Mouse (Mus musculus) kidney, postnatal 4 days (tissue): ENCODE data around the gene Cbl.
A peak's percentile ranks its signal among the peaks of the same experiment; 100 is the strongest.

Experiments
- DNase-seq, 2 experiments: peaks; one replicate each; pipeline ENCODE4 v3.0.0; 2021; ENCODE audit warnings: mixed read lengths in 2 of 2

The Cbl gene

DNA sequence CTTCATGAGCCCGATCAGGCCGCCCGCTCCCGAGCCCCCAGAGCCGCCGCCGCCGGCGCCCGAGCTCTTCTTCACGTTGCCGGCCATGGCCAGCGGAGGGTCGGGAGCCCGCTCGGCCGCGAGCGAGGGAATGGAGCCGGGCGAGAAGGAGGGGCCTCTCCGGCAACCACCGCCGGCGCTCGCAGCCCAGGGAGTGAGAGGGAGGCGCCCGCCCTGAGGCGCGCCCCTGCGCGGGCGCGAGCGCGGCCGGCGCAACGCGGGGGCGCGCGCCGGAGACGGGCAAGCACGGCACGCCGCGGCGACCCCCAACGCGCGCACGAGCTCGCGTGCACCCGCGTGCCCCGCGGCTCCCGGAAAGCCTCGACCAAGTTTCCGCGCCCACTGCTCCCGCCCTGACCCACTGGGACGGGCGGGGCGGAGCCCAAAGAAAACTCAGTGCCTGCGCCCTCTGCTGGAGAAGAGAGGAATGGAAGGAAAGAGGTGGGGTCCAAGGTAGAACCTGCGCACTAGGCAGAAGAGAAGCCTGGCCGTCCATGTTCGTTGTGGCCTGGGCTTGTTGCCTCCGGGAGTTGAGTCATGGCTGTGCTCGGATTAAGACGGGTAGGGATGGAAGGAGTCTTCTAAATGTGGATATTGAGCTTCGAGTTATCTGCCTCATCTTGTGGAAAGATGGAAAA lies at the start of gene Cbl:
TSS of gene Cbl (minus strand) at position 248 of the 677 bp plus-strand sequence.
- peak; percentile 98 to 99 for DNase-seq

DNA sequence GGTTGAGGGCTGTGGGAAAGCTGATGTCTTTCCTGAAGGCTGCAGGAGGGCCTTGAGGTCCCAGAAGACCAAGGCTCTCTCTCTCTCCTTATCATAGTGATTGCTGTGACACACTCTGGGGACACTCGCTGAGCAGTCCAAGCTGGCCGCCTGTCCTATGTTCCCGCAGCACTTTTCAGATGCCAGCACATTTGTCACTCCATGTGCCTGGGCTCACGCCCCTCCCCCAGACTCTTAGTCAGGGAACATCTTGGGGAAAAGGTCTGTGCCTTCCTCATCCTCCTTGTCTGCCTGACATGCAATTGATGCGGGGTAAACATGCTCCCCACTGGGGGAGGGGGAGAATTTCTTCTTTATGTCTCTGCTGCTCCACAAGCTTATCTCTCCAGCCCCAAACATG lies 49.3 kb upstream of the Cbl start:
- peak in 1 of 2 experiments; percentile 12 for DNase-seq

DNA sequence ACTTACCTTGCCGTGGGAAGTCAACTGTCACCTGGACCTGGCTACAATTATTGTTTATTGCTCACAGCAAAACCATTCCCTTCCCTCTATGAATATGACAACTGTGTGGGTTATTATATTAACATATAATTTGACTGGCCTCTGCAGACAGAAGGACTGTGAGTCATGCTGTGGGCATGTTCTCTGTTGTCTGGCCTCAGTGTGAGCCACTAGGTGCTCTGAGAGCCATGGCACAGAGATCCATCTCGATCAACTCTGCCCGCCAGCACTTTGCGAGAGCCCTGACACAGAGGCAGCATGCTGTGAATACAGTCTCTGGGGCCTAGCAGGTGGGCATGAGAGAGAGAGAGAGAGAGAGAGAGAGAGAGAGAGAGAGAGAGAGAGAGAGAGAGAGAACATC lies 36.1 kb upstream of the Cbl start:
- no peak for DNase-seq

DNA sequence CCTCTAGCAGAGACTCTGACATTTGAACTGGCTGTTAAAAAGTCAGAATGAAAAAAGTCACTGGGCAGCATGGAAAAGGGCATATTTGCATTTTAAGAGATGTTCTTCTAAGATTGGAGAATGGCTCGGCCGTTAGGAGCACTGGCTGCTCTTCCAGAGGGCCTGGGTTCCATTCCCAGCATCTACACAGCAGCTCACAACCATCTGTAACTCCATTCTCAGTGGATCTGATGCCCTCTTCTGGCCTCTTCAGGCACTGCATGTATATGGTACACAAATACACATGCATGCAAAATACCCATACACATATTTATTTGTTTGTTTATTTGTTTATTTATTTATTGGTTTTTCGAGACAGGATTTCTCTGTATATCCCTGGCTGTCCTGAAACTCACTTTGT lies 35.2 kb upstream of the Cbl start:
- peak; percentile 49 to 51 for DNase-seq

DNA sequence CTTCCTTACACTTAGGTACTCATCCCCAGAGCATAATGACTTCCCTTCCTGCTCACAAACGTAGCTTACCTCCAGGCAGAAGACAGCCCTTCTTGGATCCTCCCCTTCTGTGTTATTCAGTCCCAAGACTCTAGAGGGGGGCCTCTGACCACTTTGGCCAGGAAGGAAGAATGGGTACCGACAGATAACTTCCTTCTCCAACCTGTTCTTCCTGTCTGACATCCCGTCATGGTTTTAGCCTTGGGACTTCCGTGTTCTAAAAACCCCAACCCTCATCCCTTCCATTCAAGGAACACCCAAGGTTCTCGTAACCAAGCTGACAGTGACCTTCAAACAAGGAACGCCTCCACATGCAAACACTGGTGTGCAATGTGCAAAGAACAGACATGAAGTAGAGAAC lies 34.6 kb upstream of the Cbl start, which contains the start of gene Nlrx1:
TSS of gene Nlrx1 (minus strand) at position 168 of the 400 bp plus-strand sequence.
- peak in 1 of 2 experiments; percentile 30 for DNase-seq

DNA sequence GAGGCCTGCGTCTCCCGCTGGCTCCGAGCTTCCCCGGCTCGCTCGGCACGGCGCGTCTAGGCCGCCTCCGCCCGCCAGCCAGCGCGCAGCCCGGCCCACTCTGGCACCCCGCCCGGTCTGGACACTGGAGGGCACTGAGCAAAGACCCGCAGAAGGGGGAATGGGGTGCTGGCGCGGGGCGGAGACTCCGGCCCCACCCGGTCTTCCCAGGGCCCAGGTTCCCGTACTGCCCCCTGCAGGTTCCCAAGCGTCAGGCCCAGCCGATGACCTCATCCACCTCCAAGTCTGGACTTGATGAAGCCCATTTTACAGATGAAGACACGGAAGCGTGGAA lies 34.1 kb upstream of the Cbl start:
- DNase-seq, result peak; percentile 94 to 96

DNA sequence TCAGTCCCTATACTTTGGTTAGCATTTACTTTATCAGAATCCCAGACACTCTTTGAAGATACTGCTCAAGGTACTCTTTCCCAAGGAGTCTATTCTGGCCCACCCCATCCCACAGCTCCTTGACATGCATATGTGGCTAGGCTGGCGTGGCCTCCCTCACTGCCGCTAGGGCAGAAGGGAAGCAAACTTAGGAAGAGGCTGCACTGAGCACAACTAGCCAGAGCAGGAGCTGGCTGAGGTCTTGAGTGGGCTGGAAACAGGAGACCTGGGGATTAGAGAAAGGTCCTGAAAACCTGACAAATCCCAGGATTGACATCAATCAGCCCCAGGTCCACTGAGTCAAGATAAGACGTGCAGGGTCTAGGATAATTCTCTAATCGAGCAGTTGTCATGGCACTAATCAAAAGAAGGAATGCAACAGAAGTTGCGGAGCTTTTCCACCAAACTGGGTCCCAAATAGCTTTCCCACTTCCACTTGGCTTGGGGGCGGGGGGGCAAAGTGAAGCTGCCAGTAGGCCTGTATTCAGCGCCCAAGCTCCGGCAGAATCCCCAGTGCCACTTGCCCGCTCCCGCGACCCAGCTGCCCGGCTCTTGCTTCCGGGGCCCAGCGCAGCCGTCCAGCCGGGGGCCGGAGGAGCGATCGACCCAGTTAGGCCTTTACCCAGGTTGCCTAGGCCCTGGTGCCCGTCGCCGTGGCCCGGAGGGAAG lies 33.6 kb upstream of the Cbl start:
- peak; percentile 58 to 68 for DNase-seq

DNA sequence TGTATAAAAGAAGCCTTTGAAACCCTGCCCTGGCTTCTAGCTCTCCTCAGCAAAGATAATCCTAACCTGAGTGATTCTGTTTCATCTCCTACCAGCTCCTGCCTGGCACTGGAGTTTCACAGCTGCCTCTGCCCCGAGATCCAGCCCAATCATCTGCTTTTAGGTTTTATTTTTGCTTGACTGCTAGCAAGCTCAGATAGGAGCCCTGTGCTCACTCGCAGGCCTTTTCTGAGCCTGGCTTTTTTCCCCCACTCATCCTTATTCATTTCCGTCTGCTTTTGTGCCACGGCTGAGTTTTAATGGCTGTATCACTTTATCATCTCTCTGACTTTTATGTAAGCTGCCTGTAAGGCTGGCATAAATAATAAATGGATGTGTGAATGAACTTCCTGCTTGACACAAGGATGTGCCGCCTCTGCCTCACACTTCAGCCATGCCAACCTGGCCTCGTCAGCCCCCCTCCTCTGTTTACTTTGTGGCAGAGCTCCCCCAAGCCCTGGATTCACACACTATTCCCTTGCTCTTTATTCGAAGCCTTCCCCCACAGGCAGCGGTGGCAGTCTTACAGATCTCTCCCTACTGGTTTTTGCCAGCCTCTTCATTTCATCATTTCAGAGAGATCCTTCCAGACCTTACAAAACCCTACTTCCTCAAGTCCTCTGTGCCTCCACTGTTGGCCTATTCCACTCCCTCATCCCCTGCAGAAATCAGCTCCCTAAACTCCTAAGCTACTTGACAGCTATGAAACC lies 32.8 kb upstream of the Cbl start:
- no peak for DNase-seq

DNA sequence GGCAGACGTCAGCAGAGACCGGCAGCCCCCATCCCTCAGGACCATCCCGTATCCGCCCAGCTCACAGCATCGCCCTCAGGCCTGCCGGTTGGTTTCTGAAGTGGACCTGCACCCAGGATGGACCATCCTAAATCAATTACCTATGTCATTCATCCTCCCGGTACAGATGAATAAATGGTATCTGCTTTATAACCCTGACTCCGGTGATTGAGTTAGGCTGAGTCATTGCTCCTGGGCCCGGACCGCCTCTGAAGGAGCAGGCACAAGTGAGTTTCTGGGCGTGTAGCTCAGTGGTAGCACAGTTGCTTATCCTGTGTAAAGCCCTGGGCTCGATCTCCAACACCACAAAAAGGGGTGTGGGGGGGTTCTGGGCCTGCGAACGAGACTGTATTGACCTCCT lies 27.5 kb upstream of the Cbl start:
- no peak for DNase-seq

DNA sequence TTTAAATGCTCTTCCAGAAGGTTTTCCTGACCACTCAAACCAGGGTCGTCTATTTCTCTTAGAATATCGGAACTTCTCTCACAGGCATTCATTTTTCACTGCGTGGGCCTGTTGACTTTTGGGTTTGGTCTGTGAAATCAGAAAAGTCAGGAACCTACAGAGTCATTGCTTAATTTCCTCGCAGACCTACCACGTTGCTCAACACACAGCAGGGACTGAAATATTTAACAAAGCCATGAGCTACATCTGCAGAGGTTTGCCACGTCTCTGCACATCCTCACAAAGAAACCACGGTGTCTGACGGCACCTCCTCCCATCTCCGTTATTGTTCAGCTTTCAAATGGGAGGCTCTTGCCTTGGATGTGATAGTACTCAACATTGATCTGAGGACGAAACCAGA lies 25.2 kb upstream of the Cbl start:
- no peak for DNase-seq

DNA sequence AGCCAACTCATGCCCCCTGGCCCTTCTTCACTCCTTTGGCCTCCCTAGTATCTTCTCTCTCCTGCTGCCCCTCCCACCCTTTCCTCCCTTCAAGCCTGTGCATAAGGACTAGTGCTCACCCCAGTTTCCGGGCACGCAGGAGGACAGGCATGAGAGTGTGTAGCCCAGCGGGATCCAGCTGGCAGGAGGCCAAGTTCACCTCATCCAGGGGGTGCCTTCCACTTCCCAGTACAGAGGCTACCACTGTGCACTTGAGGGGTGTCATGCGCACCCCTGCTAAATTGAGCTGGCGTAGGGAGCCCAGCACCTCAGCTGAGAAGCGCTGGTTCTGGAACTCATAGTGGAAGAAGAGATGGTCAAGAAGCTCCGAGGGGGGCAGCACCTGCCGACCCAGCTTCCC lies 22.4 kb upstream of the Cbl start:
- no peak for DNase-seq

DNA sequence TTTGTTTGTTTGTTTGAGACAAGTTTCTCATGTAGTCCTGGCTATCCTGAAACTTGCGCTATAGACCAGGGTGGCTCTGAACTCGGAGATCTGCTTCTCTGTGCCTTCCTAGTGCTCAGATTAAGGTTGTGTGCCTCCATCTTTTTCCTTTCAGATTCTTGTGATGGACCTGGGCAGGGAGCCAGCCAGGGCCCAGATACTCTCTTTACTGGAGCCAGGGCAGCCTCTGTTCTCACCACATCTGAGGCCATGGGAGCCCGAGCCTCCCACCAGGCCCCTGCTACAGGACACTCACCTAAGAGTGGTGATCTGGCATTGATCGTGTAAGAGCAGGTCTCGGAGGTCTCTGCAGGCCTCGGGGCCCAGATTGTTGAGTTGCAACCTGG lies 21.3 kb upstream of the Cbl start:
- no peak for DNase-seq

DNA sequence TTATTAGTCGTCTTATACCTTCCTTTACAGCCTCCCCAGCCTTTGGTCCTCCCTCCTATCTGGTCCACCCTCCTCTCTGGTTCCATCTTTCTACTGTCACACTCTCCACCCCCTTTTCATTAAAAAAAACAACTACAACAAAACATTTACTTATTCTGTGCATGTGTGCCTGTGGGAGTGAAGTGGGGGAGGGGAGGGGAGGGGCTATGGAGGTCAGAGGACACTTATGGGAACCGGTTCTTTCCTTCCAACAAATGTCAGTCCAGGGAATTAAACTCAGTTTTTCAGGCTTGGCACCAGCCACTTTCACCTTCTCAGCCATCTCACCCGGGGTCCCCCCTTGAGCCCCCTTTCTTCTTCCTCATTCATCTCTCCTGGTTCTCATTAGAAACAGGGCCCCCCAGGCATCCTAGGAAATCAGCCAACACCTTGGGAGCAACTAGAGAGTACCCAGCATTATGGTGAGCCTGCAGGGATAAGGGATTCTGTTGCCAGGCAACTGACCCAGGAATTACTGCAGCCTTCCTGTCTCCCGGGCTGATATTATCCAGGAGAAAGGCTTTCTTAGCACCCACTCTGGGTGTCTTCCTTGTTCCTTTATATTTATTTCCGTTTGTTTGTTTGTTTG lies 20.8 kb upstream of the Cbl start:
- DNase-seq, result no peak

DNA sequence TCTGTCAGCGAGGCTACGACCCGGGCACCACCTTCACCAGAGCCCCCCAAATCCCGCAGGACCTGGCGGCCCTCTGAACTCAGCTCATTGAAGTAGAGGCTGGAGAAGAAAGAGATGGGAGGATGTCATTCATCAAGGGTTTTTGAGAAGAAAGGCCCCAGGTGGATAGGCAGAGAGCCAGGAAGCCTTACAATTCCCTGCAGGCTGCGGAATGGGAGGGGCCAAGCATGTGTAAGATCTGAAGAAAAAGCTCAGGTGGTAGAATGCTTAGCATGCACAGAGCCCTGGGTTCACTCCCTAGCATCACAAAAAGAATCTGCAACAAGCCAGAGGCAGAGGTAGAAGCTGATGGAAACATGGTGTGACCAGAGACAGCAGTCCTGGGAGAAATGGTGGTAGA lies 19.6 kb upstream of the Cbl start:
- DNase-seq, result no peak

DNA sequence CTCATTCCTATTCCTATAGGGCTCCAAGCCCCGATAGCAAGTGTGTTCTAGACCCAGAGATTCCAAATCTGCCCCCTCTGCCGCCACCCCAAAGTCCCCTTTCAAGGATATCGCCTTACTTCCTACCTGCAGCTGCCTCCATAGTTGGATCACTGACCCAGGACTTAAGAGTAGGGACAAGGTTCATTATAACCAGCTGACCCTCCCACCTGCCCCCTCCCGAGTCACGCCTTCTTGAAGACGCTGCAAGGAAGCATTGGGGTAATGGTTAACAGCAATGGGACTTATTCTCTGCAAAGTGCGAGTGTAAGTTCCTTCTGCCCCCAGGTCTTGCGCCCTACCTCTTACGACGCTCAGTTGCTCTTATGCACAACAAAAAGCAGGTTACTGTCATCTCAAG lies 17.5 kb upstream of the Cbl start, which contains the start of gene Pdzd3:
TSS of gene Pdzd3 (minus strand) at position 158 of the 400 bp plus-strand sequence.
- peak; percentile 57 to 74 for DNase-seq

DNA sequence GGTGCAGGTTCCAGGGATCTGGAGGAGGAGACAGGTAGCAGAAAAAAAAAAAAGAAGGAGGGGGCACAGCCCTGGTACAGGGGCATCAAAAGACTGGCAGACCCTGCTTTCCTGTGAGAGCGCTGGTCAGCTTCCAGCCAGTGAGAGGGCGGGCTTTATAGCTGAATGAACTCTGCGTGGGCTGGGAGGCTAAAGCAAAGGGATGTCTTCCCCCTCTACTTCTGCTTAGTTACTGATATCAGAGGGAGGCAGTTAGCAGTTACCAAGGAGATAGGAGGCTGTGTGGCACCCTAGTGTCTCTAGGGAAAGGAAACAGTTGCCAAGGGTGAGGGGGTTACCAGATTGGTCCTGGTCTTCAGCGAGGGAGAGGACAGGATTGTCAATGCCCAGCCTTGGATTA lies 16.6 kb upstream of the Cbl start:
- peak; percentile 37 to 50 for DNase-seq

DNA sequence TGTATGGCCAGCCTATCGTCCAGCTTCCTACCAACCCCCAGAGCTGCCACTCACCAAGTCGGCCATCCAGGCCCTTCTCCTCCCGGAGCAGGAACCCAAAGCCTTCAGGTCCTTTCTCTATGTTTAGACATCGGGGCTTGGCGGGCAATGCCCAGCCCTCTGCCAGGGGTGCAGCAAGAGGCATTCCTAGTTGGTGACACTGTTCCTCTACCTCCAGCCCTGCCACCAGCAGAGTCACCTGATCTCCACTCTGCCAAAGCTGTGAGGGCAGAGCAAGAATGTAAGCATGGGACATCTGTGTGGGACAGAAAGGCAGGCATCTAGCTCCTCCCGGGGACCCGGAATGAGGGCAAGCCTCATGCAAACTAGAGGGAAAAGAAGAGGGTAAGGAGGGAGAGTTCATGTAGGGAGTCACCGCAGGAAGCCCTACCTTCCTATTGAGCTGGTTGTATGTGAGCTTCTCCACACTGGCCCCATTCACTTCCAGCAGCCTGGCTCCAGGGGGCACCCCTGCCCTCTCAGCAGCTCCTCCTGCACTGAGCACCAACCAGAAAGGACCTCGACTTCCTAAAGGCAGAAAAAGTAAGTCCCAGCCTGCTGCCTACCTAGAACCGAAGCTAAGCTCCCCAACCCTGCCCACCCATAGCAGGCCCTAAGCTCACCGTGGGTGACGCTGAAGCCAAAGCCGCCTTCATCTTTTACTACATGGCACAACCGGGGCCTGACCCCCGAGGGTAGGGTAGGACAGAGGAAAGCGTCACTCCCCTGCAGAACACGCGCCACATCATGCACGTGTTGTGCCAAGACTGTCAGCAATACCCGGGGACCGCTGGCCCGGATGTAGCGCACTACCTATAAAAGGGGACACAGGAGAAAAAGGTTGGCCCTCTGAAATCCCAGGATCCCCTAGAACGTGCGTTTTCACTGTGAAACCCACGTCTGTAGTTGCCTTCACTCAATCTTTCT lies 15.6 kb upstream of the Cbl start:
- DNase-seq, result peak; percentile 81 to 87

DNA sequence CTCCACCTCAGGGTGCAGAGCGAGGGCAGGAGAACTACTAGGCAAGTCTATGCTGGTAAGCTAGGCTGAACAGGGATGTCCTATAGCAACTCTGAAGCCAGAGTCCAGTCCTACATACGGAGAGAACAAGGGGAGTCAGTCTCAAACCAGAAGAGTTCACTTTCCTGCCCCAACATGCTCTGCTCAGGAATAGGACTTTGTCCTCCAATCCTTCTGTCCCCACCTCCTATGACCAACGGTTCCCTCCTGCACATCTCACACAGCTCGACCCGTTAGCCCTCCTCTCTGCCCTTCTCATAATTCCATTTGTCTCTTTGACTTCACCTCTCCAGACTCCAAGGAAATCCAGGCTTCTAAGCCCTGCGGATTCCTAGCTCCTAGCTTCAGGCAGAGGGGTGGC lies 14.1 kb upstream of the Cbl start:
- no peak for DNase-seq

DNA sequence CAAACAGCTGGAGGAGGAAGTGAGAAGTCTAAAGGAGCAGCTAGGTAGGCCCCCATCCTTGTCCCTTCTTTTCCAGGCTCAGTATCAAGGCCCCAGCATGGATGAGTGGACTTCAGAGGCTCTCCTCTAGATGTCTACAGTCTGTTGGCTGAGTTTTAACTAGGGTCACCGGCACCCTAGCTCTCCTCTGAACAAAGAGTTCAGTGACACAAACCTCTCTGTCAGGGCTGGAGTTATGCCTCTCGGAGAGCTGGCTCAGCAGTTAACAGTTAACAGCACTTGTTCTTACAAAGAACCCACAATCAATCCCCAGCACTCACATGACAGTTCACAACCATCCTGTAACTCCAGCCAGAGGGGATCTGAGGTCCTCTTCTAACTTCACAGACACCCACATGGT lies 9.8 kb upstream of the Cbl start:
- DNase-seq, result no peak

DNA sequence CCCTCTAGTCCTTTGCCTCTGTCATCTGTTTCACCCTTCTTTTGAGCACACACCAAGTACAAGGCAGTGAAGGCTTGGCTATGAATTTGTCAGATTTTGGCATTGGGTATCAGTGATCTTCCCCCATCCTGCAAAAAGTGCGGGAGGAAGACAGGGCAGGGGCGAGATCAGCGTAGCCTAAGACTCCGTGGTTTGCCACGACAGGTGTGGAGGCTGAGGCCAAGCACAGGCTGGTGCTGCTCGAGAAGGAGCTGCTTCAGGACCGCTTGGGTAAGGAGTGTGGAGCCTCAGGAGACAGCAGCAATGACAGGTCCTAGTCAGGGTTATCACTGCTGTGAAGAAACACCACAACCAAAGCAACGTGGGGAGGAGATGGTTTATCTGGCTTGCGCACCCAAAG lies 7.6 kb upstream of the Cbl start:
- no peak for DNase-seq

DNA sequence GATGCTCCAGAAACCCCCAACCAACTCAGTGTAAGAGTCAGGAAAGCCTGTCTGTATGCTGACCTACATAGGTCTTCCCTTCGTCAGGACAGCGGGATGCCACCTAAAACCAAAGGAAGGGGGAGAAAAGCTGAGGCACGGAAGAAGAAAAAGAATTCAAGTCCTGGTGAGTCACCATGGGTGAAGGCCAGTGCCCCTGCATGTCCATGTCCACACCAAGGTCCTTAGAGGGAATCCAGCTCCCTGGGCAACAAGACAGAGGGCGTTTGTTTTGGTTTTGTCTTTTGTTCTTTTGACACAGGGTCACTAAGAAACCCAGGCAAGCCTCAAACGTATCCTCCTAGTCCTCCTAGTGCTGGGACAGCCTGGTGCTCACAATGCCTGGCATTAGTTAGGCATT lies 7.1 kb upstream of the Cbl start:
- no peak for DNase-seq

DNA sequence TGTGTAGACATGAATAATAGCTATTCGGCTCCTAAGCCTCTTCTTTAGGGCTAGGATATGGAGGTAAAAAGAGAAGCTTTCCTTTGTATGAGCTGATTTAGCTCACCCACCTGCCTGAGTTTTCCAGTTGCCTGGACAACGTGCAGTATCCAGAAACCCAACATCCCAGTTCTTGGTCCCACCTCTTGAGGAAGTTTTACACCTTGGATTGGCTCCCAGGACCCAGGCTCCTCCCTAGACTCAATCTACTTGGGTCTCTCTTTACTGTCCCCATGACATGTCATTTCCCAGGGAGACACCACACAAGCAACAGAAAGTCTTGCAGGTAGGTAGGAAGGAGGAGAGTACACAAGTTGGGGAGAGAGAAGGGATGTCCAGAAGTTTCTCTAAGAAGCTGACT lies 6.5 kb upstream of the Cbl start, which contains the start of gene Ccdc153:
TSS of gene Ccdc153 (plus strand) at position 278 of the 400 bp plus-strand sequence.
- no peak for DNase-seq
